Mouse (Mus musculus): ENCODE results near the gene Prune1.

- TF ChIP-seq CTCF (IDR thresholded peaks at IDR 0.05; ENCODE audit: borderline replicate concordance, insufficient read depth, low read length) = no peak
- no peak for TF ChIP-seq POLR2A (IDR thresholded peaks at IDR 0.05; ENCODE audit: low read depth, low read length)
Measured at GRCm38 (mm10) chr3:95277149-95277551, 4.7 kb downstream of the Prune1 start.
